Mouse (Mus musculus) megakaryocyte, embryonic 14.5 days (primary cell): ENCODE results near the gene Tcte2.

Source experiments
- FLI1 ChIP-seq: IDR thresholded peaks from 2 replicates; pipeline ENCODE4 v1.6.1; 2012; ENCODE audit warnings: low read length, inconsistent platforms, mixed read lengths
- GATA1 ChIP-seq: IDR thresholded peaks from 3 replicates; pipeline ENCODE4 v1.6.1; 2012; ENCODE audit warnings: mixed read lengths, low read length, inconsistent platforms, borderline replicate concordance

- TF ChIP-seq GATA1: no peak
- TF ChIP-seq FLI1: no peak
These were observed 78.6 kb downstream of the Tcte2 start for GRCm38 (mm10) chr17:13683027-13683410.
